ENCODE assay signal across 7 mouse cellular contexts in the genomic region with DNA sequence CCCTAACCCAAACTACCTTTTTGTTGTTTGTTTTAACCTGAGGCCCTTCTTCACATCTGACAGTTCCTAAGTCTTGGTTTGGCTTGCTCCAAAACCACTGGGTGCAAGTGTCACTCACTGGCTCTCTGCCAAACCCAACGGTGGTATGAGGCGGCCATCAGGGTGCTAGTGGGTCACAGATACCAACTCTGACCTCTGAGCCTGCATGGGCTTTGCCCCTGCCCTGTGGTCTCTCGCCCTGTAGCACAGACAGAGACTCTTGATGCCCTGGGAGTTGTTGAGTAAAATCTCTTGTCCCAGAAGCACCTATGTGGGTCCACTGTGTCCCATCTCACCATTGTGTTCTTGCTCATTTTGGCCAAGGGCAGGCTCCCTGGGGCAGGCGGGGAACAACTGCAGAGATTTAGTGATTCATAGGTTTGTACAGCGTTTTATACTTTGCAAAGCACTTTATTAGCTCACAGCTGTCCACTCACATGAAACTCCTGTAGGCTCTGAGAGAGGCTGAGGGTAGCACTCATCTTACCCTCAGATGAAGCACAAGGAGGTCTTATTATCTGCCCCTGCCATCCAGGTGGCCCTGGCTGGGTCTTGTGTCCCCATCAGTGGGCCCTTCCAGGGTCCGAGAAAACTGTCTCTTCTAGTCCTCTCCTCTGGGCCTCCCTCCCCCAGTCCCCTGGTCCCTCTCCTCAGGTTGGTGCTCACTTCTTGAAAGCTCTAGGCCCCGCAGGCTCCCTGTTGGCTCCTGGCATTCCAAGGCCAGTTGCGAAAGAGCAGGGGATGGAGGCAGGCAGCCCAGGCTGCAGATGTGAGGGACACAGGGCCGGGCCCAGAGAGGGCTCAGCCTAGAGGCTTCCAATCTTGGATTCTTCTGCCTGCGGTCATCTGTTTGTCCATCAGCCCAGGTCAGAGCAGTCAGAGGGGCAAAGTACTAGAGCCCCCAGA. TPM values are rescaled to one million over a fixed set of nuclear protein-coding genes. Genes with fewer than 3 reads are reported as not detected.
A peak's percentile ranks its signal among the peaks of the same experiment; 100 is the strongest.
DNase-seq lines count a peak whose midpoint lies in the region; ATAC-seq and TF ChIP-seq lines count a peak whose summit lies in the region.

No protein-coding gene starts in this region.

- TF ChIP-seq CTCF in midbrain, postnatal 0 days (IDR thresholded peaks at IDR 0.05): no peak

- DNase-seq in ovary, adult 18-20 months (ENCODE audit: low spot score): peak; percentile 56
- no peak for DNase-seq in ovary, postnatal 14 days (ENCODE audit: low spot score)
- peak; percentile 53 to 64 for DNase-seq in cerebellum, postnatal 10 days
- no peak for DNase-seq in hindbrain, embryonic 10.5 days (ENCODE audit: low spot score)
- no peak for DNase-seq in midbrain, postnatal 0 days (ENCODE audit: low spot score)
- no peak for DNase-seq in right cerebral cortex, adult 2 months (ENCODE audit: low spot score in 2 of 2)
- DNase-seq in right cerebral cortex, adult 18-20 months: no peak

- H3K4me1 ChIP-seq in hindbrain, embryonic 10.5 days (replicated peaks): peaks cover 44% of the 10 kb centered on the region
- H3K4me1 ChIP-seq in midbrain, postnatal 0 days (ENCODE audit: insufficient read depth, low read length): peaks cover 11% of the 10 kb centered on the region; the same call in 1 of the 2 replicates

- WGBS in hindbrain, embryonic 10.5 days: 80% methylated on average over 10 of the region's 10 CpGs
- 84% methylated on average over 10 of the region's 10 CpGs for WGBS in midbrain, postnatal 0 days

- H3K27me3 ChIP-seq in hindbrain, embryonic 10.5 days (ENCODE audit: insufficient read depth, poor library complexity, severe bottlenecking): no peaks in the 10 kb centered on the region
- H3K27me3 ChIP-seq in midbrain, postnatal 0 days (ENCODE audit: insufficient read depth, low read length): no peaks in the 10 kb centered on the region

- ATAC-seq in midbrain, postnatal 0 days (ENCODE audit: low FRiP score): no peak

- peak overlapping the region; percentile 73 for H3K4me3 ChIP-seq in hindbrain, embryonic 10.5 days
- H3K4me3 ChIP-seq in midbrain, postnatal 0 days (ENCODE audit: low read depth, low read length): peak overlapping the region; percentile 49; the same call in 1 of the 2 replicates

- no peak overlapping the region for H3K27ac ChIP-seq in hindbrain, embryonic 10.5 days
- H3K27ac ChIP-seq in midbrain, postnatal 0 days (ENCODE audit: low read depth, low read length): peak overlapping the region; percentile 86

- peak overlapping the region; percentile 68; the same call in 1 of the 2 replicates for H3K4me2 ChIP-seq in midbrain, postnatal 0 days (ENCODE audit: low read depth, low read length, poor library complexity, severe bottlenecking)

- H3K36me3 ChIP-seq in hindbrain, embryonic 10.5 days: peaks cover 32% of the 10 kb centered on the region
- peaks cover 31% of the 10 kb centered on the region for H3K36me3 ChIP-seq in midbrain, postnatal 0 days (ENCODE audit: insufficient read depth, low read length)

- H3K9me3 ChIP-seq in hindbrain, embryonic 10.5 days: no peaks in the 10 kb centered on the region
- H3K9me3 ChIP-seq in midbrain, postnatal 0 days (ENCODE audit: low read length): no peaks in the 10 kb centered on the region

- H3K9ac ChIP-seq in midbrain, postnatal 0 days (replicated peaks; ENCODE audit: low read length, poor library complexity, severe bottlenecking): peak overlapping the region; percentile 86; the same call in 1 of the 2 replicates

RNA-seq across cellular contexts. Expression of gene BC029722, which starts 1.7 kb away (rescaled TPM):
- 8.4 and 16.0 TPM in 2 replicates for polyA plus RNA-seq in hindbrain, embryonic 10.5 days (2016; fragmentation: Nextera tagmentation; extraction: Ambion mirVana)
- total RNA-seq in midbrain, postnatal 0 days (2014; rRNA removed): 35.2 TPM in 2 replicates
- 56.6 and 61.0 TPM in 2 replicates for polyA plus RNA-seq in midbrain, postnatal 0 days (2015; fragmentation: Nextera tagmentation; extraction: Ambion mirVana)

RNA-seq across cellular contexts. Expression of gene Eif6, which starts 9.2 kb away (rescaled TPM):
- 247 and 261 TPM in 2 replicates for polyA plus RNA-seq in hindbrain, embryonic 10.5 days (2016; fragmentation: Nextera tagmentation; extraction: Ambion mirVana)
- 80.7 and 85.4 TPM in 2 replicates for total RNA-seq in midbrain, postnatal 0 days (2014; rRNA removed)
- 130 and 143 TPM in 2 replicates for polyA plus RNA-seq in midbrain, postnatal 0 days (2015; fragmentation: Nextera tagmentation; extraction: Ambion mirVana)

RNA-seq across cellular contexts. Expression of gene Fam83c, which starts 17.1 kb away (rescaled TPM):
- 0.24 and 0.44 TPM in 2 replicates for polyA plus RNA-seq in hindbrain, embryonic 10.5 days (2016; fragmentation: Nextera tagmentation; extraction: Ambion mirVana)
- total RNA-seq in midbrain, postnatal 0 days (2014; rRNA removed): not detected in 2 replicates
- polyA plus RNA-seq in midbrain, postnatal 0 days (2015; fragmentation: Nextera tagmentation; extraction: Ambion mirVana): 0.07 TPM in 1 of 2 replicates, not detected in the other

RNA-seq across cellular contexts. Expression of gene Mmp24, which starts 42.4 kb away (rescaled TPM):
- polyA plus RNA-seq in hindbrain, embryonic 10.5 days (2016; fragmentation: Nextera tagmentation; extraction: Ambion mirVana): 1.4 and 2.5 TPM in 2 replicates
- total RNA-seq in midbrain, postnatal 0 days (2014; rRNA removed): 149 and 178 TPM in 2 replicates
- polyA plus RNA-seq in midbrain, postnatal 0 days (2015; fragmentation: Nextera tagmentation; extraction: Ambion mirVana): 12.3 and 14.1 TPM in 2 replicates

Comparison
In these comparisons a context has a peak if more than half of its experiments do, and no peak if none do; other contexts are left out.
1. DNase-seq: peak in ovary, adult 18-20 months (single experiment) and cerebellum, postnatal 10 days (2 of 2); none in ovary, postnatal 14 days (single experiment), hindbrain, embryonic 10.5 days (single experiment), midbrain, postnatal 0 days (single experiment), right cerebral cortex, adult 2 months (0 of 2) and right cerebral cortex, adult 18-20 months (single experiment).